Mouse (Mus musculus): ENCODE measurements around the gene Clec12b.

- TF ChIP-seq CTCF (IDR thresholded peaks at IDR 0.05; ENCODE audit: low read depth) (no peak), EP300 (IDR thresholded peaks at IDR 0.05; ENCODE audit: low read depth) (no peak)
Measured at GRCm38 (mm10) chr6:129374937-129375471, 10.7 kb downstream of the Clec12b start.
